Mouse (Mus musculus) limb, embryonic 14.5 days (tissue): ENCODE results near the gene Tenm2. TPM values are rescaled to one million over a fixed set of nuclear protein-coding genes. Genes with fewer than 3 reads are reported as not detected.

Source experiments
- ATAC-seq: fragments of 200-750 bp; cut with Nextera tagmentation; 2 replicates; pipeline ENCODE4 v1.8.0; 2017; ENCODE audit warnings: low read depth, moderate number of reproducible peaks, moderate TSS enrichment; ENCODE audit not compliant: low FRiP score
- DNase-seq: peaks from one replicate; pipeline ENCODE4 v3.0.0-alpha.2; 2015; ENCODE audit warnings: low spot score
- H3K27ac ChIP-seq: fragments of 300-500 bp; sonication (generic); replicated peaks from 2 replicates; pipeline ENCODE4 v1.5.1; 2014; ENCODE audit warnings: low read depth, mild to moderate bottlenecking, low read length, moderate library complexity, mixed read lengths
- H3K27me3 ChIP-seq: fragments of 300-500 bp; sonication (generic); 2 replicates; pipeline ENCODE4 v1.6.1; 2014; ENCODE audit warnings: low read length, mixed read lengths; ENCODE audit not compliant: control insufficient read depth, insufficient read depth
- H3K36me3 ChIP-seq: fragments of 300-500 bp; sonication (generic); 2 replicates; pipeline ENCODE4 v1.6.1; 2014; ENCODE audit warnings: mild to moderate bottlenecking, low read length, moderate library complexity, mixed read lengths; ENCODE audit not compliant: control insufficient read depth, insufficient read depth
- H3K4me1 ChIP-seq: fragments of 300-500 bp; sonication (generic); 2 replicates; pipeline ENCODE4 v1.6.1; 2014; ENCODE audit warnings: antibody characterized with exemption, low read length, mixed read lengths; ENCODE audit not compliant: control insufficient read depth, insufficient read depth
- H3K4me2 ChIP-seq: fragments of 300-500 bp; sonication (generic); replicated peaks from 2 replicates; pipeline ENCODE4 v1.6.1; 2014; ENCODE audit warnings: low read depth, mild to moderate bottlenecking, low read length, moderate library complexity; ENCODE audit not compliant: severe bottlenecking
- H3K4me3 ChIP-seq: fragments of 300-500 bp; sonication (generic); replicated peaks from 2 replicates; pipeline ENCODE4 v1.5.1; 2014; ENCODE audit warnings: low read length
- H3K9ac ChIP-seq: fragments of 300-500 bp; sonication (generic); 2 replicates; pipeline ENCODE4 v1.6.1; 2014; ENCODE audit warnings: mild to moderate bottlenecking, low read depth, low read length, moderate library complexity; ENCODE audit not compliant: severe bottlenecking
- H3K9me3 ChIP-seq: fragments of 300-500 bp; sonication (generic); 2 replicates; pipeline ENCODE4 v1.6.1; 2016; ENCODE audit warnings: low read length; ENCODE audit not compliant: control insufficient read depth
- POLR2A ChIP-seq: fragments of 200-500 bp; IDR thresholded peaks from 2 replicates; pipeline ENCODE4 v1.8.0; 2012; ENCODE audit warnings: inconsistent platforms, mild to moderate bottlenecking, moderate library complexity, borderline replicate concordance; ENCODE audit not compliant: insufficient read depth, insufficient read length; ENCODE audit errors: extremely low read depth
- WGBS: fragments of 180-500 bp; shearing (Covaris S2); extraction: QIAGEN DNeasy Blood & Tissue Kit; methylation state at CpG from one replicate; pipeline ENCODE4 v1.1.7; 2014; 5-methylcytosine and 5-hydroxymethylcytosine counted together
- polyA plus RNA-seq, 2 experiments: library from polyadenylated mRNA; depleted of rRNA in 1 of 2; stranded (reverse) in 1 of 2; unstranded in 1 of 2; fragments of >200 nt; fragmentation: Nextera tagmentation in 1 of 2; extraction: Ambion mirVana in 1 of 2; gene quantifications; 2 replicates each; pipeline versions ENCODE4 v1.2.1 to v1.2.3; 2012 to 2014

Gene Tenm2
- polyA plus RNA-seq, 2 experiments, result 3.7 to 5.6 TPM

DNA sequence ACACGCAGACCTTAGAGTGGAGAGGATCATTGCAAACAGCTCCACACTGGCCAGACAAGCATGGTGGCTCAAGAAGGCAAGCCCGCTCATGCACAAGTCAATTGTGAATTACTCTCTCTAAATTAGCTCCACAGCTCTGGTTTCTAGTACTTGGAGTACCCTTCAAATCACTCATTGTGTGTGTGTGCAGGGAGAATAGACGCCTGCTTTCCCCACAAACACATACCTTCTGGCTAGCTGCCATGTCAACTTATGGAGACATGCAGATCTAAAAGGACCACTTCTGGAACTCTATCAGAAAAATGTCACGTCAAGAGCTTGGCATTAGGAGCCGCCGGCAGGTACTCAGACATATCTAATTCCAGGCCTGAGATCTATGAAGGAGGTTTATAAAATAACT lies 14.8 kb downstream of the Tenm2 start:
- ATAC-seq, result no peak
- no peaks in the 10 kb centered on the region for H3K9me3 ChIP-seq
- no peaks in the 10 kb centered on the region for H3K27me3 ChIP-seq
- no peak for TF ChIP-seq POLR2A
- no peak overlapping the region for H3K4me3 ChIP-seq
- 89% methylated on average over 6 of the region's 6 CpGs for WGBS
- H3K4me1 ChIP-seq, result no peaks in the 10 kb centered on the region
- DNase-seq, result no peak
- no peak overlapping the region for H3K27ac ChIP-seq
- H3K9ac ChIP-seq, result no peak overlapping the region
- H3K4me2 ChIP-seq, result no peak overlapping the region
- H3K36me3 ChIP-seq, result no peaks in the 10 kb centered on the region

DNA sequence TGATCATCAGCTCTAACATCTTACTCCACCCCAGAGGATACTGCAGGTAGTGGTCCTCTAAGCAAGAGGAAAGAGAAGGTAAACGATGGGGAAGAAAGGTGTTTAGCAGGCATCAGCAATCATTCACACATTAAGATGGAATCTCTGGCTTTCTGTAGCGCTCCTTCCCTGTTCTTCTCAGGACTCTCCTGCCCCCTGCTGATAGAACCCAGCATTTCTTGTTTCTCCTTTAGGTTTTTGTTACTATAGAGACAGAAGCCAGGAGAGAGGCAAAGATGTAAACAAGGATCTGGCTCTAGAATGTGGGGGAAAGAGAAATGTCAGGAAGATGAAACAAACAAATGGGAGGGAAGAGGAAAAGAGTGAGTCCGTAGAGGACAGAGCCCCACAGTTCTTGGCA lies 49.6 kb downstream of the Tenm2 start:
- Histone ChIP-seq H3K4me3 (no peak overlapping the region), H3K9me3 (no peaks in the 10 kb centered on the region), H3K9ac (no peak overlapping the region), H3K27ac (no peak overlapping the region), H3K27me3 (no peaks in the 10 kb centered on the region), H3K4me2 (no peak overlapping the region), H3K4me1 (no peaks in the 10 kb centered on the region), H3K36me3 (no peaks in the 10 kb centered on the region)
- ATAC-seq (no peak), DNase-seq (peak; percentile 63)
- WGBS, result 7% methylated on average over 3 of the region's 3 CpGs
- no peak for TF ChIP-seq POLR2A

DNA sequence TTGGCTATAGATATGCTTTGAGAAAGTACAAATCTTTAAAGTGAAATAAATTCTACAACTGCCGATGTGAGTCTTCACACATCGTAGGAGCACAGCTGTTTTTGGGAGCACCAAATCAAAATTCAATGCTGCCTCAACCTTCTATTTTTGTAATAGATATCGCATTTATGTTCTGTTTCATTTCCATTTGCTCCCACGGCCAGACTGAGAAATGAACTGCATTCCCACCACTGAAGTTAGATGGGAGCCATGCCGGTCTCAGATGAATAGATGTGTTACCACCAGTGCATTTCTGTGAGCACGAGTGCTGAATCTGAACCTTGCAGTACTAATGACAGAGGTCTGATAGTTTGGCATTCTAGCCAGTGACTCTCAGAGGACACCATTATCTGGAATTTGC lies 58.3 kb downstream of the Tenm2 start:
- TF ChIP-seq POLR2A, result no peak
- WGBS, result 85% methylated on average over 6 of the region's 6 CpGs

DNA sequence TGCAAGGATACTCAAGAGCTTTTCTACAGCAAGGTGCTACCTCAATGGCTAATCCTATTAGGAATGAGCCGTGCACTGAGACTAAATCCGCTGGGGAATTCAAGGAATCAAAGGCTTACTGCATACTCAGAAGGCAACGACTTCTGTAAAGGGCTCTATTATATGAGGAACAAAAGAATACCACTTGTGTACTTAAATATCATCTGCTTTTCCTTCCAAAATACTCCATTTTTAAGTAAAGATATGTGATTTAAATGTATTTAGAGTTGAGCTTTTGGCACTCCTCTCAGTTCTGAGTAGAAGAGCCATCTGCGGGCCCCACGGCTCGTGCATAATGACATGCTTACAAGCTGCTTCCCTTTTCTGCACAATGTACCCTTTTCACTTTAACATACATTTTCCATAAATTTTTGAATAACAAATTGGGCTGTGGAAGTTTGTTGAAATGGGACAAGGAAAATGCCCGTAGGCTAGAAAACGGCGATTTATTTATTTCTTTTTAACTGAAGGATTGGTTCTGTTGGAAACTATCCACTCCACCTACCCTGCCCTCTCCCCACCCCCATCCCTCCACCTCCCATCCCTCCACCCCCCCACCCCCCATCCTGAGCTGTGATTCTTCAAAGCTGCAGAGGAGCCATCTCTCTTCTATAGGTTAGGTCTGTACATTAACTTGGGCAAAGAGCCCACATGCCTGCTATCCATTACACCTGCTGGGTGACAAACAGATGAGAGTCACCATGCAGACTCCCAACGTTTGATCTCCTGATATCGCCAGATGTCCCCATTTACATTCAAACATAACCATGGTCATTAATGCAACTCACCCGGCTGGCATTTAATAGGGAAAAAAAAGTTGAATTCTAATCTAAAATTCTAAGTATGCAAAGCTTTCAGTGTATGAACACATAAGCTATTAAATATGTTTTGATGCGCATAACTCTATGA lies 81.6 kb downstream of the Tenm2 start:
- no peak overlapping the region for H3K4me3 ChIP-seq
- WGBS, result 42% methylated on average over 13 of the region's 13 CpGs
- ATAC-seq, result no peak
- no peaks in the 10 kb centered on the region for H3K27me3 ChIP-seq
- no peaks in the 10 kb centered on the region for H3K4me1 ChIP-seq
- H3K27ac ChIP-seq, result no peak overlapping the region
- no peaks in the 10 kb centered on the region for H3K9me3 ChIP-seq
- no peak for TF ChIP-seq POLR2A
- DNase-seq, result no peak
- H3K9ac ChIP-seq, result no peak overlapping the region
- H3K4me2 ChIP-seq, result no peak overlapping the region
- no peaks in the 10 kb centered on the region for H3K36me3 ChIP-seq

More for the DNA sequence above, 58.3 kb downstream of the Tenm2 start:
- Histone ChIP-seq H3K27ac (no peak overlapping the region), H3K4me2 (no peak overlapping the region), H3K9me3 (no peaks in the 10 kb centered on the region), H3K36me3 (no peaks in the 10 kb centered on the region), H3K4me3 (no peak overlapping the region), H3K9ac (no peak overlapping the region), H3K27me3 (no peaks in the 10 kb centered on the region), H3K4me1 (no peaks in the 10 kb centered on the region)
- no peak for ATAC-seq
- DNase-seq, result no peak

- Histone ChIP-seq H3K27me3 (no peaks in the 10 kb centered on the region), H3K27ac (no peak overlapping the region), H3K9ac (no peak overlapping the region), H3K4me3 (no peak overlapping the region), H3K4me2 (no peak overlapping the region), H3K4me1 (no peaks in the 10 kb centered on the region), H3K36me3 (no peaks in the 10 kb centered on the region), H3K9me3 (no peaks in the 10 kb centered on the region)
- no peak for TF ChIP-seq POLR2A
- ATAC-seq (no peak), DNase-seq (no peak)
- WGBS, result 58% methylated on average over 5 of the region's 5 CpGs
Measured at GRCm38 (mm10) chr11:37153382-37153781, 82.4 kb downstream of the Tenm2 start.
